Mouse (Mus musculus) hindbrain, embryonic 16.5 days (tissue): Measurements from ENCODE around the gene Vmn2r1. TPM values are rescaled to one million over a fixed set of nuclear protein-coding genes. Genes with fewer than 3 reads are reported as not detected.

ENCODE experiments used
- ATAC-seq: fragments of 200-750 bp; cut with Nextera tagmentation; 2 replicates; pipeline ENCODE4 v1.8.0; 2017; ENCODE audit warnings: moderate TSS enrichment, moderate library complexity
- H3K27ac ChIP-seq: fragments of 300-500 bp; sonication (generic); 2 replicates; pipeline ENCODE4 v1.5.1; 2014; ENCODE audit warnings: low read depth, mild to moderate bottlenecking, control low read depth, low read length, moderate library complexity
- H3K27me3 ChIP-seq: fragments of 300-500 bp; sonication (generic); replicated peaks from 2 replicates; pipeline ENCODE4 v1.6.1; 2014; ENCODE audit warnings: low read length; ENCODE audit not compliant: control insufficient read depth, insufficient read depth
- H3K36me3 ChIP-seq: fragments of 300-500 bp; sonication (generic); 2 replicates; pipeline ENCODE4 v1.6.1; 2014; ENCODE audit warnings: mild to moderate bottlenecking, low read length, moderate library complexity, mixed read lengths; ENCODE audit not compliant: control insufficient read depth, insufficient read depth
- H3K4me1 ChIP-seq: fragments of 300-500 bp; sonication (generic); 2 replicates; pipeline ENCODE4 v1.6.1; 2014; ENCODE audit warnings: low read depth, low read length; ENCODE audit not compliant: control insufficient read depth, insufficient read depth
- H3K4me2 ChIP-seq: fragments of 300-500 bp; sonication (generic); 2 replicates; pipeline ENCODE4 v1.6.1; 2014; ENCODE audit warnings: mild to moderate bottlenecking, low read length, control low read depth, moderate library complexity
- H3K4me3 ChIP-seq: fragments of 300-500 bp; sonication (generic); 2 replicates; pipeline ENCODE4 v1.5.1; 2014; ENCODE audit warnings: mild to moderate bottlenecking, low read length, control low read depth, moderate library complexity
- H3K9ac ChIP-seq: fragments of 300-500 bp; sonication (generic); 2 replicates; pipeline ENCODE4 v1.6.1; 2014; ENCODE audit warnings: low read depth, mild to moderate bottlenecking, control low read depth, low read length, moderate library complexity
- H3K9me3 ChIP-seq: fragments of 300-500 bp; sonication (generic); 2 replicates; pipeline ENCODE4 v1.6.1; 2014; ENCODE audit warnings: mild to moderate bottlenecking, low read length, moderate library complexity; ENCODE audit not compliant: control insufficient read depth
- WGBS: fragments of 180-500 bp; shearing (Covaris S2); extraction: QIAGEN DNeasy Blood & Tissue Kit; methylation state at CpG from one replicate; pipeline ENCODE4 v1.1.7; 2014; 5-methylcytosine and 5-hydroxymethylcytosine counted together
- polyA plus RNA-seq: library from polyadenylated mRNA; unstranded; fragments of >200 nt; fragmentation: Nextera tagmentation; extraction: Ambion mirVana; gene quantifications from 2 replicates; pipeline ENCODE4 v1.2.1, GENCODE M21; 2015

Vmn2r1 gene
- 0.10 and 0.12 TPM in 2 replicates for polyA plus RNA-seq

DNA sequence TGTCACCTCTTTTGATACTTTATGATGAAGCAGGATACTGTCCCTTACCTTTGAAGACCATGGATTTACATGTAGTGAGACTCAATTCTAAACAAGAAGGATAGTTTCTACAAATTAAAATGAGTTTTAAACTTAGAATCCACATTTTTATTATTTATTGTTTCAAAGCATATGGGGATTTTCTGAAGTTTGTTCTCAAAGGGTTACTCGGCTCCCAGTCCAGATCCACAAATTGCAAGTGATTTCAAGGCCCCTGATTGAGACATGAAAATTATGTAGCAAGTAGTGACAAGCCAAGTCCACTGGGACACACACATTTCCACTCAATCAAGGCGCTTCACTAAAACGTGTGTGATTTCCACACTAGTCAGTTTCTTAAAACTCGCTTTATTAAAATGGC is at the start of gene Vmn2r1:
Gene Vmn2r1 (plus strand): TSS at position 301 of the 400 bp plus-strand sequence.
- no peak within 1 kb of the TSS for H3K4me3 ChIP-seq
- H3K4me2 ChIP-seq, result no peak within 1 kb of the TSS
- no peak for ATAC-seq
- no peaks in the 10 kb centered on the region for H3K36me3 ChIP-seq
- H3K9ac ChIP-seq, result no peak within 1 kb of the TSS
- H3K27me3 ChIP-seq, result no peaks in the 10 kb centered on the region
- H3K27ac ChIP-seq, result no peak within 1 kb of the TSS
- 80% methylated on average over 4 of the region's 4 CpGs for WGBS
- H3K9me3 ChIP-seq, result no peaks in the 10 kb centered on the region
- no peaks in the 10 kb centered on the region for H3K4me1 ChIP-seq

DNA sequence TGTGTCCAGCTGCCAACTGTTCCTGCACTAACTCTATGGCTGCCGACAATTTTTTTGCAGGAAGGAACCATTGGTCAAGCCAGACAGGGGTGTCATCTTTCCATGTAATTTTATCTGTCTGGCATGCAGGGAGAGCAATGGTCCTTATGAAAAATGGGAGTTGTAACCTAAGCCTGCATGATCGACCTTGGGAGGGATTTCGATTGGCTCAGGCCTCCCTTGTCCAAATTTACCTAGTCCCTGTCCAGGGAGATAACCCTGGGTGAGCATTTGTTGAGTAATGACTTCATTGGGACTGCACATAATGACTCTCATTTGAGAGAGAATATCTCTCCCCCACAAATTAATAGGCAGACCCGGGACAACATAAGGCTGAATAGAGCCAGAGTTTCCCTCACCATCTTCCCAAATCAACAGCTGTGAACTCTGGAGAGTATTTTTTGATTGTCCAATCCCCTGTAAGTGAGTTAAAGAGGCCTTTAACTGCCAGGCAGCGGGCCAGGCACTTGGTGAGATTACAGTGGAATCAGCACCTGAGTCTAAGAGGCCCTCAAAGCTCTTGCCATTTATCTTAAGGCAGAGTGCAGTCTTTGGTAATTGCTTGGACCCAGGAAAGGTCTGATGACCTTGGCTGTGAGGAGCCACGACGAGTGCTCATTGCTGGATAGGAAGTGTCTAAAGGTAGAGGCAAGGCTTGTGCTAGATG is 43.1 kb upstream of the Vmn2r1 start:
- no peak for ATAC-seq
- Histone ChIP-seq H3K9ac (no peak overlapping the region), H3K36me3 (no peaks in the 10 kb centered on the region), H3K4me1 (no peaks in the 10 kb centered on the region), H3K4me3 (no peak overlapping the region), H3K4me2 (no peak overlapping the region), H3K27ac (no peak overlapping the region), H3K9me3 (no peaks in the 10 kb centered on the region), H3K27me3 (no peaks in the 10 kb centered on the region)
- 77% methylated on average over 7 of the region's 7 CpGs for WGBS

DNA sequence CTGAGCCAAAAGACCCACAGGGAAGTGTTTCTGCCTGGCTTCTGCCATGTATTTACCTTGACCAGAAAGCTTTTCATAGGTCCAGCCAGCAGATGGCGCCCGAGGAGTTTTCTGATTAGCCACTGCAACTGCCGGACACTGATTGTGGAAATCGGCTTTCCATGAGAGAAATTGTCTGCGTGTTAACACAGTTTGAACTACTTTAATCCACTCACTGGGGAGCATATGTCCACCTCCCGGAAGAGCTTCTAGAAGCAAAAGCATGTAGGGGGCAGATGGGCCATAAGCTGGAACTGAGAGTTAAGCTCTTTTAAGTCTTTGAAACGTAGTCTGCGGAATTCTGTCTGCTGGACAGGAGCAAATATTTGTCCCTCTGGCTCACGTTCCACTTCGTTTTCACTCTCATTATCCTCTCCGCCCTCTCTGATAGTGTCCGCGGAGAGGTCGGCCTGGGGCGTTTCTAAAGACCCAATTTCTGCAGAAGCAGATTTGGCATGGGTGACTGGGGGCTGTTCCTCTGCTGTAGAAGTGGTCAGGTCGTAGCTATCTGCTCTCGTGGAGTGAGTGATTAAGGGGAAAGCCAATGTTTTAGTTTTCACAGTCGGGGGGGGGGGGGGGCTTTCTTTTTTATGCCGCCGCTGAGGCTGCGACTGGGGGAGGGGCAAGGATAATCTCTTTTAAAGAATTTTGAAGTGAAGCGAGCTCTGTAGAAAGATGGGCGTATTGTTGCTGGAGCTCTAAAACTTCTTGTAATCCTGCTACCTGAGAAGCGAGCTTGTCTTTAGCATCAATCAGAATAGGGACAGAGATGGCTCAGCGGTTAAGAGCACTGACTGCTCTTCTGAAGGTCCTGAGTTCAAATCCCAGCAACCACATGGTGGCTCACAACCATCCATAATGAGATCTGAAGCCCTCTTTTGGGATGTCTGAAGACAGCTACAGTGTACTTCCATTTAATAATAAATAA is 41.2 kb upstream of the Vmn2r1 start:
- ATAC-seq, result peak; percentile 93
- H3K36me3 ChIP-seq, result no peaks in the 10 kb centered on the region
- peak overlapping the region; percentile 52; the same call in 1 of the 2 replicates for H3K9ac ChIP-seq
- 12% methylated on average over 23 of the region's 25 CpGs for whole genome bisulfite sequencing
- H3K4me3 ChIP-seq, result peak overlapping the region; percentile 40
- H3K4me2 ChIP-seq, result peak overlapping the region; percentile 79
- H3K27me3 ChIP-seq, result no peaks in the 10 kb centered on the region
- H3K27ac ChIP-seq, result no peak overlapping the region
- H3K4me1 ChIP-seq, result no peaks in the 10 kb centered on the region
- no peaks in the 10 kb centered on the region for H3K9me3 ChIP-seq

DNA sequence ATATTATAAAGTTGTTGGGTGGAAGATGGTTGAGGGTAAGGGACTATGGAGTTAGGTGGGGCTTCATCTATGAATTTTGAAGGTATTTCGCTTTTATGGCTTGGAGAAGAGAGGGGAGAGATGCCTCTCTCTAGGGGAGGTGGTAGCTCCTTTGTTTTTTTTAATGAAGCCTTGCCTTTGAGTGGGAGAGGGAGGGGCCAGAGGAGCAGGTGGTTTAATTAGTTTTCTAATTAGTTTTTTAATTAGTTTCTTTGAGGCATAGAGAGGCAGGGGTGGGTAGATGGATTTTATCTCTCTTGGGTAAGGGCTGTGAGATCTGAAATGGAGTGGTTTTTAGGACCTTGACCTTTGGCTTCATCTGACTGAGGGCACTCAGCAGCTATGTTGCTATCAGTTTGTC is 31.4 kb downstream of the Vmn2r1 start:
- no peaks in the 10 kb centered on the region for H3K9me3 ChIP-seq
- no peaks in the 10 kb centered on the region for H3K4me1 ChIP-seq
- H3K4me2 ChIP-seq, result no peak overlapping the region
- H3K36me3 ChIP-seq, result no peaks in the 10 kb centered on the region
- no peak overlapping the region for H3K9ac ChIP-seq
- no peak overlapping the region for H3K4me3 ChIP-seq
- no peaks in the 10 kb centered on the region for H3K27me3 ChIP-seq
- ATAC-seq, result peak; percentile 84
- 52% methylated on average over 1 of the region's 1 CpGs for WGBS
- no peak overlapping the region for H3K27ac ChIP-seq

DNA sequence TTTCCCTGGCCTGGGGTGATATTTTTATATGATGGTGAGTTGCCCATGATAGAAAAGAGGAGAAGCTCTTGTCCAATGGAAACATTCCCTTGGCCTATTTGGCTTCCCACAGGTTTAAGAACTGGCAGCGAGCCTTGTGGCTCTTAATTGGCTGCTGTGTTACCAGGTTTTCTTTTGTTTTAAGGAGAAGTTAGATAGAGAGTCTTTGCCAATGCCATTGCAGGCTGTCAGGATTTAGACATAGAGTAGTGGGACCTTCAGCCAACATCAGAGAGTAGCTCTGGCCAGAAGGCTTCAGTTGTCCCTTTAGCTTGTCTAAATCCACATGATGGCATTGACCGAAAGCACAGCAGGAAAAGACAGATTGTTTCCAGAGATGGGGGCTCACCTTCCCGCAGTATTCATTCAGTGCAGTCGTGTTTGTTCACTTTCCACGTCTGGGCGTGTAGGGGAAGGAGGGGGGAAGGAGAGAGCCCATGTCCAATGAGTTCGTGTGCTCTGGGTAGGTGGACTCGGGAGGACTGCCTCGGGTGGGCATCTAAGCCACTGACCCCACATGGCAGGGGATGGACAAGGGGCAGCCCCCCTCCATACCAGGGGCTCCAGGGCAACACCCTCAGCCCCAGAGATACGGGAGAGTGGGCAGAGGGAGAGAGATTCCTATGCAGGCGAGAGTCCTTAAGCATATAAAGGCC is 32.2 kb downstream of the Vmn2r1 start:
- no peak overlapping the region for H3K4me2 ChIP-seq
- ATAC-seq, result peak; percentile 61
- H3K36me3 ChIP-seq, result no peaks in the 10 kb centered on the region
- H3K27me3 ChIP-seq, result no peaks in the 10 kb centered on the region
- H3K27ac ChIP-seq, result no peak overlapping the region
- 81% methylated on average over 11 of the region's 11 CpGs for WGBS
- no peak overlapping the region for H3K9ac ChIP-seq
- no peaks in the 10 kb centered on the region for H3K4me1 ChIP-seq
- no peaks in the 10 kb centered on the region for H3K9me3 ChIP-seq
- no peak overlapping the region for H3K4me3 ChIP-seq

DNA sequence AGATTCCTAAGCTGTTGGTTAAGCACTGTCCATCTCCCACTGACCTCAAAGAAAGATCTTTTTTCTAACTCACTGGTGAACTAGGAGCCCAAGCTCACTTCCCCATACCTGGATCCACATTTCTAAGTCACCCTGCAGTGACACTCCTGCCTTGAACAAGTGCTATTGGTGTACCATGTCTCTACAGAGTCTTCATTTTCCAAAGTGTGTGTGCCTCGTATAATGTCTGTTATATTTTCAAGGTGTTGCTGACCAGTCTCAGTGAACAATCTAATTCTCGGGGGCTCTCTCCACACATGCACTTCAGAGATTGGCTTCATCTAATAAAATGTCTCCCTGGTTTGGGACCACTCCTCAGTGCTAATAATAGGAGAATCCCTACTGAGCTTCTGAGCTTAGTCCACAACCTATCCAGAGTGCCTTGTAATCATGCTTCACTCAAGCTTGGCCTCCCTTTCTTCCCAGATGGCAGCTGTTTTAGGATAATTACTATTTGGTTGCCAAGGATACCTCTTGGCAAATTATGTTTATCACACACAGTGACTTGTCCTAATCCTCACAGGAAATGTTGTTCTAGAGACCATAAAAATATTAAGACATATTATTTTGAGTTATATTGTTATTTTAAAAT is 60.6 kb downstream of the Vmn2r1 start, which contains the start of gene Vmn2r2:
Gene Vmn2r2 (minus strand): TSS at position 51 of the 631 bp plus-strand sequence.
- Histone ChIP-seq H3K9ac (no peak within 1 kb of the TSS), H3K9me3 (no peaks in the 10 kb centered on the region), H3K27me3 (no peaks in the 10 kb centered on the region), H3K4me3 (no peak within 1 kb of the TSS), H3K4me2 (no peak within 1 kb of the TSS), H3K36me3 (no peaks in the 10 kb centered on the region), H3K27ac (no peak within 1 kb of the TSS), H3K4me1 (no peaks in the 10 kb centered on the region)
- ATAC-seq, result peak; percentile 68
- WGBS, result 72% methylated on average over 2 of the region's 2 CpGs

Other genes with a start within 250 kb of the Vmn2r1 start
- 4.4 and 7.4 TPM in 2 replicates for gene Plch1, start 182.1 kb upstream of the Vmn2r1 start, polyA plus RNA-seq
- gene E130311K13Rik, start 152.1 kb upstream of the Vmn2r1 start, polyA plus RNA-seq, result 7.1 and 9.7 TPM in 2 replicates
- 20.4 and 21.8 TPM in 2 replicates for gene Slc33a1, start 116.8 kb upstream of the Vmn2r1 start, polyA plus RNA-seq
- 39.9 and 43.0 TPM in 2 replicates for gene Gmps, start 105.4 kb upstream of the Vmn2r1 start, polyA plus RNA-seq
- 0.05 and 0.08 TPM in 2 replicates for gene Vmn2r2, start 60.4 kb downstream of the Vmn2r1 start, polyA plus RNA-seq
- gene Vmn2r3, start 208.2 kb downstream of the Vmn2r1 start, polyA plus RNA-seq, result 0.03 TPM in 1 of 2 replicates, not detected in the other